Mouse (Mus musculus) cerebellum, postnatal 36 days (tissue): ENCODE measurements around the gene Vps13d.
A peak's percentile ranks its signal among the peaks of the same experiment; 100 is the strongest.

ENCODE experiments used
- DNase-seq, 2 experiments: peaks; one replicate each; pipeline ENCODE4 v3.0.0; 2021 to 2022; ENCODE audit warnings: mixed read lengths in 2 of 2

Vps13d gene

GRCm38 (mm10) chr4:145033392-145033791 is 161.4 kb downstream of the Vps13d start:
- no peak for DNase-seq

- DNase-seq, result no peak
These were observed 162.2 kb downstream of the Vps13d start for GRCm38 (mm10) chr4:145032637-145033036.

- DNase-seq, result no peak
These were observed 163.3 kb downstream of the Vps13d start for GRCm38 (mm10) chr4:145031510-145031909.

GRCm38 (mm10) chr4:145026449-145026851 is 168.4 kb downstream of the Vps13d start:
- DNase-seq, result no peak

DNA sequence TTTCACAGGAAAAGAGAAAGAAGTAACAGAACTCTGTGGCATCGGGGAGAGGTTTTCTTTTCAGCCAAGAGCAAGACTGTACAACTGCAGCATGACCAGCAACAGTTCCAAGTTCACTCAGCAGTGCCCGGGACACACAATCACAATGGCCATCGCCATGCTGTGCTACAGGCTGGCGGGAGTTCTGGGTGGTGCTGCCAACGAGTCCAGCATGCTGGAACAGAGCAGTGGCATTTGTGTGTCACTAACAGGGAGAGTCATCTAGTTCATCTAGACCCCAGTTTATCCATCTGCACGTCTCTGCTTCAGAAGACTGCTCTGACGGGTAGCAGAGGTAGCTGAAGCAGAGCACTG is 169.4 kb downstream of the Vps13d start:
- peak; percentile 71 to 76 for DNase-seq

DNA sequence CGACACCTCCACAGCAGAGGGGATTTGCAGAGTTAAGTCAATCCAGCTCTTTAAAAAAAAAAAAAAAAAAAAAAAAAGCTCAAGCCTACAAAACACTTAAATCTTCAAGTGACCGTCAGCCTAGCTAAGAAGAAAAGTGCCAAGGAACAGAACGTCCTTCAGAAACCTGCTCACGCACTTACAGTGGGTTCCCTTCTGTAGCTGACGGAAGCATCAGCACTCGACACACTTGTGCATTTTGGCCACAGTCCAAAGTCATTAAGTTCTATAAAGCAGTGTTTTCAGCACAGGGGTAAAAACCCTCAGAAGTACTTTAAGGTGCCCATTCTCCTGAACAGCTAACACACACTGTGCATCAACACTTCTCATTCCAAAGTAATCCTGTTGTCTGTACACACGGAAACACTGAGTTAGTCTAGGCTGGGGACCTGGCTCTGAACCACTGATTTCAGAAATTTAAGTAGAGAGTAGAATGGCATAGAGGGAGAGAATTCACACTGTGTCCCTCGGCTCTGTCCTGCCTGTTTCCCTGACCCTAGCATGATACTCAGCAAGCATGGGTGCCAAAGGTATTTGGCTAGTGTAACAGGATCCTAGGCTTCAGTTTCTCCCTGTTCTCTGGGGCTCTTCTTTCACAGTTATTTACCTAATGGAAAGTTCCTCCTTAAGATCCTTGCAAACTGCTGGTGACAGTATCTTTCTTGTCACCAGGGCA is 170.0 kb downstream of the Vps13d start:
- no peak for DNase-seq

- DNase-seq, result no peak
These were observed 170.9 kb downstream of the Vps13d start for GRCm38 (mm10) chr4:145023911-145024310.

DNA sequence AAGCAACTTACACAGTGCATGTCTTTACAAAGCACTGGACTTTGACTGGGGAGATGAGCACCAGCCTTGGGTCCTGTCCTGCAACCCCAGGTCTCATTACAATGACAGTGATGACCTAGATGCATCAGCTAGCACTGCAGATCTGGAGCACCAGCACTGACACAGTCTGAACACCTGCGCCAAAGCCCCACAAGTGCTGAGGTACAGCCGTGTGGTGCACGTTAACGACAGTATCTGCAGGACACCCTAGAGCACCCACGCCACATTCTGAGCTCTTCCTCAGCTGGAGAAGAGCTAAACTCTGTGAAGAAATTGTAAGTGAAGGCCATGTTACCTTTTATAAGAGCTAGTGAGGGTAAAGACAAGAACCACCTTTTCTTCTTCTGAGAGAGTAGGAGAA is 172.0 kb downstream of the Vps13d start:
- no peak for DNase-seq

DNA sequence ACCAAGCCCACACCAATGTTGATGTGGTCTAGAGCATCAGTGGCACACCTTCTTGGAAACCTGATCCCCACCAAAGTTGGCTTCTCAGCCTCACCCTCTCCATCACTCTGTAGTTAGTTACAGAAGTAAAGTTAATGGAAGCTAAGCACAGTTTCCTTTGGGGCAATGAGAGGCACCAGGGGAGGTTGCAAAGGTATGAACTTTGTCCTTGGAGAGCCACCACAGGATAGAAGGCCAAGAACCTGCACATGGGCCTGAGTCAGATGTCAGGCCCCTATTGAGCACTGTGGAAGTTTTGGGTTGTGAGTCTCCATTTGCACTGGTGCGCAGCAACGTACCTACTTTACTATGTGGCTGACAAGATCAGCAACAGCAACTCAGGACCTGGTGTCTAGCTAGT is 172.6 kb downstream of the Vps13d start:
- no peak for DNase-seq

GRCm38 (mm10) chr4:145020383-145020782 is 174.4 kb downstream of the Vps13d start:
- DNase-seq, result no peak

DNA sequence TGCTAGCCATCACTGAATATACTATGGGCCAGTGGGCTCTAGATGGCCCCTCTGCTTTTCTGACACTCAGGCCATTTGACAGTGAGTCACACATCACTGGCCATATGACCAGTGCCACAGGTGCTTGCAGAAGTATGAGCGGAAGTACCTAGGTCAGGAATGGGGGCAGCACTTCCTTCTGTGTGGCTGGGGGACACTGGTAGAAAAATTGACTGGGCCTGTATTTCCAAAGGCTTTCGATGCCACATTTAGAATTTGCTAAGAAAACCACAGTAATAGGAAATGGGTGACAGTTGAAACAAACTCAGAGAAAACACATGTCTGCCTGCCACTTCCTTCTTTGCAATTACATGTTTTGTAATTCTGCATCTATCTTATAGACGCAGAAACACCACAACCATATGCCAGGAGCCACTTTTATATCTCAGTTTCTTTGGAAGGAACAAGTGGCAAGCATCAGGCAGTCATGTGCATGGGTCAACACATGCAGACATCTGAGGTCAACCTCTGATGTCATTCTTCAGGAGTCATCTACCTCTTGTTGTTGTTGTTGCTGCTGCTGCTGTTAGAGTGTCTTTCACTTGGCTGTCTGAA is 175.6 kb downstream of the Vps13d start:
- DNase-seq, result no peak

DNA sequence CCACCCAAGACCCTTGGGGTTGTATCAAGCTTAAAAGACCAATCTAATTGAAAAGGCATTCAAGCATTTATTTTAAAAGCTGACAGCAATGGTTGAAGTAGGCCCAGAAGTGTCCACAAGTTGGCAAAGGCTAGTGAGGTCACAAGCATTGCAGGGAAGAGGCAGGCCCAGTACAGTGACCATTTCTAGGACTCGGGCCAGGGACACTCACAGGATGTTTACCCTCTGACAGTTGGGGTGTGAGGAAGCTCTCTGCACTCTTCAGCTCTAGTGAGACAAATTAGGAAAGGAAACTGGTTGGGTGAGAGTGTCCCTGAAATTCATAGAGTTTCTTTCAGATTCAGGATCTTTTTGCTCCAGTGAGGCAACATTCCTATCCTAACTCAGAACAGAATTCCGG is 177.1 kb downstream of the Vps13d start:
- peak in 1 of 2 experiments; percentile 32 for DNase-seq

- no peak for DNase-seq
These were observed 178.1 kb downstream of the Vps13d start for GRCm38 (mm10) chr4:145016669-145017068.

DNA sequence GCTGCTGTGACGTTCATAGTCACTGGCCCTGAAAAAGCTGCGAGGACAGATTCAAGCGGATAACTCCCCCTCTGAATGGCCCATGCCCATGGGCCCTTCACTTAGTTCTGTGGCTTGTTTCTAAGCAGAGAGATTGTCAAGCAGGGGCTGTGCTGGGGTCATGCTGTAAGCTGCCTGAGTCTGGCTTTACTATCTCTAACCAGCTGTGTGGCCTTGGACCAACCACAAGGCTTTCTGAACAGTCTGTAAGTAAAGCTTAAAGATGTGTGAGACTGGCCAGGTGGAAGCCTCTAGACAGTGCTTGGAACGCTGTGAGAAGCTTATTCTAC is 180.2 kb downstream of the Vps13d start:
- no peak for DNase-seq

GRCm38 (mm10) chr4:145013760-145014631 is 180.8 kb downstream of the Vps13d start:
- DNase-seq, result no peak

DNA sequence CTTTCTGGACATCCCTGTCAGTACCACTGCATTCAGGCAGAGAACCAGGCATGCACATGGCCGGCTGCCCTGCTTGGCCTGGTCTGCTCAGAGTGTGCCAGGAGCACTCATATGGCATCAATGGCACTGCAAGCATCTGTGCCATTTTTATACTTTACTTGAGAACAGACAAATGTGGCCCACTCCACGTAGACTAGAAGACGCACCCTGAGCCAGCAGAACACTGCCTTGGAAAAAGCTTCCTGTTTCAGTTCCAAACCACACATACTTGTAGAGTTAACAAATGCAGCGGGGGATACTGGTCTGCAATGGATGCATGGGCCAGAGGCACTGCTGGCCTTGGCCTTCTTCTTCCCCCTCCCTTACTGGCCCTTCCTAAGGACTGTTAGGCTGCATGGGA is 181.6 kb downstream of the Vps13d start:
- peak; percentile 35 to 37 for DNase-seq

DNA sequence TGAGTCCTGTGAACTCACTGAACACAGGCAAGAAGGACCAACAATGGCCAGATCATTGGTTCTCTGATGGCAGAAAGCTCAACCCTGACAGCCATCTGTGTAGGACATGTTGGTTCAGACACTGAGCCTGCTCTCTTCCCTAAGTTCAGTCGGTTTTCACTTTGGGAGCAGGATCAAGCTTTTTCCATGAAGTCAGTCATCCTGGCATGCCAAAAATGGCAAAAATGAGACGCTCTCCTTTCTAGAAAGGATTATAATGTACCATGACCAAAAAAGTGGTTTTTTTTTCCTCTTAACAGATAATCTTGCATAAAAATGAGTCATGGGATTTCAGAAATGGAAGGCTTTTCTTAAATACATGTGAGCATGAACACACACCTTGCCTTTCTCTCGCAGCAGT is 183.6 kb downstream of the Vps13d start:
- DNase-seq, result no peak

- no peak for DNase-seq
These were observed 184.9 kb downstream of the Vps13d start for GRCm38 (mm10) chr4:145009934-145010333.

- DNase-seq, result no peak
These were observed 185.4 kb downstream of the Vps13d start for GRCm38 (mm10) chr4:145009437-145009836.

DNA sequence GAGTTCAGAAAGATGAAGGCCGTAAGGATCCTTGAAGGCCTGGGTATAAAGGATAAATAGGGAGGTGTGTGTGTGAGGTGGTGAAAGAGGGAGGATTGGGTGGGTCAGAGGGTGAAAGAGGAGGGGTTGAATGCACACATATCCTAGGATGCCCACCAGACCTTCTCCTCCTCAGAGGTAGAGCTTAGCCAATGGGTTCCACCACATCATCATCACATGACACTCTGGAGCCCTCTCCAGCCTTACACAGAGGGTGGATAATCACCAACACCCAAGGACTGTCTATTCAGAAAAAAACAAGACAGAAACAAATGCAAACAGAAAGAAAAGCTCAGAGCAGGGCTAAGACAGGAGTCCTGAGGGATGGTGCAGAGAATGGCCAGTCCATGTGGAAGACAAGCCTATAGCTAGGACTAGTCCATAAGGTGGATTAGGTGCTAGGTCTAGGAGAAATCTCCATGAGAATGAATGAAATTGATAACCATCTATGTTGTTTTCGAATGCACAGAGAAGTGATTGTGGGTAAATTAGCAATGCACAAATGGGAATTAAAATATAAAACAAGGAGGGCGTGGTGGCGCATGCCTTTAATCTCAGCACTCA is 188.8 kb downstream of the Vps13d start:
- DNase-seq, result no peak

DNA sequence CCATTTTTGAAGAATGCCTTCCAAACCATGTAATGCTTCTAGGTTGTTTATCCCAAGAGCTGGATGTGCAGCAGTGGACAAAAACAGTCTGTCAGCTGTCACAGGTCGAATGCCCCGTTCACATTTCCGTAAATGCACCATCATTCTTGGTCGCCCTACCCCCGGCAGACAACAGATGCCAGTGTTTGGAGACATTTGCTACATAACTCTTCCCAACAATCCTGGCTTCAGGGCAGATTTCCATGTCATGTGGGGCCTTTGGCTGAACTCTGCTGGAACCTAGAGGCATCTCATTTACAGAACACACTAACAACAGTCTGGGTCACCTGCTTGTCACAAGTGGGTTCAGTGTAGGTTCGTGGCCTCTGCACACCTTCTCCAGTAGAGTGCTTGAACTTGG is 190.6 kb downstream of the Vps13d start:
- DNase-seq, result peak in 1 of 2 experiments; percentile 35

DNA sequence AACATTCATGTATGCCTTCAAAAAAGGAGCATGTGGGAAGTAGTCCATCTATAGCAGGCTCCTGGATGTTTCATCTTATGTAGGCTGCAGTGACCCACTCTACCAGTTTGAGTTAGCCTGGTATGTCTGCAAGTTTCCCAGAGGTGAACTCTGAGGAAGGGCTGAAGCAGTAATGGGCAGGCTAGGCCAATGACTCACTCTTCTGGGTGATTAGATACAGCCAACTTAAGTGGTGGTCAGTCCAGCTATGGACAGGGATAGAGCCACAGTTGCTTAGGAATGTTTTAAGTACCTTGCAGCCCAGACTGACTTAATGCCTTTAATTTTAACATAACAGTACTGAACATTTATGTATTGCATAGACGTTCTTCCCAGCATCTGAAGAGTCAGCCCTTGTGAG is 192.1 kb downstream of the Vps13d start:
- DNase-seq, result no peak

DNA sequence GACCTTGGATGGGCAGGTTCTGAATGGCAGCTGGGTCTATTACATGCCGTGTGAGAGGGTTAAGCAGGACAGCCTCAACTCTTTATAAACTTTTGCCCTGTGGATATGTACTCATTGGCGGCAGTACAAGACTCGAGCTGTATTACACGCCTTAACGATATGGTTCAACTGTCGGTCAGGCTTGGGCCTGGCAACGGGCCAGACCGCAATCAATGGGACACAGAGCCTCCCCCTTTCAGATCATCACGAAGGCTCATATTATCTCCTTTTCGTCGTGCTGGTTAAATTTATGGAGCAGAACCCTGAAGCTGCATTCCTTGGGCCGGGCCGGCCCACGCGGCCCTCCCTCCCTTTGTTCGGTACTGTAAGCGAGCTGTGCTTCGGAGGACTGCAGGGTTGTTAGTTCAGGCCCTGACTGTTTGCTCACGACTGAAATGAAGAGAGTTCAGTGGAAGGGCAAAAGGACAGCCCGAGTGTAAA is 194.9 kb downstream of the Vps13d start:
- no peak for DNase-seq

DNA sequence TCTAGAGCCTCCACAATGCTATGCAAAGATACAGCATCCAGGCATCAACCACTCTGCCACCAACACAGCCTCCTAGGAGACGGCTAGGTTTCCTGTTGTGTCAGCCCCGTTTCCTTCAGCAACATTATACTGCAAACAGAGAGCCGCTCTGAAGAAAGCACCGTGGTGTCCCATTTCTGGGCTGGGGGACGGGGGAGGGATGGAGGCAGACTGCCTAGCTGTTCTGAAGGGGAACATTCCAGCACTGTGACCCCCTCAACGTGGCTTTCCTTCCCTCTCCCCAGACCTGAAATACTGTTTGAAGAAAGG is 195.3 kb downstream of the Vps13d start:
- no peak for DNase-seq
